Mouse (Mus musculus) heart, postnatal 36 days (tissue): ENCODE measurements around the gene Hist1h3e. TPM values are rescaled to one million over a fixed set of nuclear protein-coding genes. Genes with fewer than 3 reads are reported as not detected.
"Not testable (repeated sequence)": the region's sequence is repeated elsewhere in the genome, so short reads cannot be mapped to it uniquely, and the experiment has no call there.

ENCODE experiments used
- DNase-seq, 2 experiments: peaks; one replicate each; pipeline ENCODE4 v3.0.0; 2021 to 2022
- intact Hi-C: fragments of 180-260 bp; cut with DNase I; formaldehyde crosslinking; loops from one replicate; pipeline ENCODE4 v1.15.1; 2025
- total RNA-seq, 2 experiments: library from RNA; stranded (reverse); gene quantifications; 2 replicates each; pipeline ENCODE4 v1.2.3; 2021

Hist1h3e gene
- total RNA-seq, 2 experiments from 2014 or later, result 21.4 to 23.8 TPM

- intact Hi-C loops, result loop anchor here (1.0 to 10.0 kb wide), 5 partner anchors 38 to 1870 kb away; partner anchors contain the start of genes Hist1h1b, Hist1h1c, Hist1h1e and Hist1h2ai
Measured at GRCm38 (mm10) chr13:23585029-23585441, 22.9 kb upstream of the Hist1h3e start.

GRCm38 (mm10) chr13:23584331-23584730 is 22.2 kb upstream of the Hist1h3e start:
- no peak for DNase-seq
- intact Hi-C loops, result loop anchor here (2.0 to 10.0 kb wide), 8 partner anchors 38 to 1870 kb away; partner anchors contain the start of genes Hist1h1b, Hist1h1e, Hist1h1t and Hist1h2ac

More at GRCm38 (mm10) chr13:23585029-23585441, 22.9 kb upstream of the Hist1h3e start:
- peak; percentile 73 to 80 for DNase-seq

DNA sequence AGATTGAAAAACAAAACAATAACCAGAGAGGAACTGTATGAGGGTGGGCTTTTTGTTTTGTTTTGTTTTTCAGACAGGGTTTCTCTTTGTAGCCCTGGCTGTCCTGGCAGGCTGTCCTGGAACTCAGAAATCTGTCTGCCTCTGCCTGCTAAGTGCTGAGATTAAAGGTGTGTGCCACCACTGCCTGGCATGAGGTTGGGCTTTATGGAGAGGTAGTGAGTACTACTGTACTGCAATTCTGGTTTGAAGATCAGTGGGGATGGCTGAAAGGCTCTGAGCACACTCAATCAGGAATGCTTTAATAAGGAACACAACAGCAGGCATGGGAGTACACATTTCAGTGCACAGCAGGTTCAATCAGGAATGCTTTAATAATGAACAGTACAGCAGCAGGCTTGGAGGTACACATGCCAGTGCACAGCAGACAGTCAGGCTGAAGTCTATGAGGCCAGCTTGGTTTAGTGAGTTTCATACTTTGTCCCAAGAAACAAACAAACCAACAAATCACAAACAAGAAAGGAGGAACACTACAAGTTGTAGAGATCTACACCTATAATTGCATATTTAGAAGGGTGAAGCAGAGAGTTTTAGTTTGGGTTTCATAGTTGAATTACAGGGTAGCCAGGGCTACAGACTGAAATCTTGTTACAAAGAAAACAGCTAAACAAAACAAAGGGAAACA is 21.4 kb upstream of the Hist1h3e start:
- intact Hi-C loops, result loop anchor here (2.0 to 10.0 kb wide), 8 partner anchors 39 to 1869 kb away; partner anchors contain the start of genes Hist1h1b, Hist1h1e, Hist1h1t and Hist1h2ac
- no peak for DNase-seq

DNA sequence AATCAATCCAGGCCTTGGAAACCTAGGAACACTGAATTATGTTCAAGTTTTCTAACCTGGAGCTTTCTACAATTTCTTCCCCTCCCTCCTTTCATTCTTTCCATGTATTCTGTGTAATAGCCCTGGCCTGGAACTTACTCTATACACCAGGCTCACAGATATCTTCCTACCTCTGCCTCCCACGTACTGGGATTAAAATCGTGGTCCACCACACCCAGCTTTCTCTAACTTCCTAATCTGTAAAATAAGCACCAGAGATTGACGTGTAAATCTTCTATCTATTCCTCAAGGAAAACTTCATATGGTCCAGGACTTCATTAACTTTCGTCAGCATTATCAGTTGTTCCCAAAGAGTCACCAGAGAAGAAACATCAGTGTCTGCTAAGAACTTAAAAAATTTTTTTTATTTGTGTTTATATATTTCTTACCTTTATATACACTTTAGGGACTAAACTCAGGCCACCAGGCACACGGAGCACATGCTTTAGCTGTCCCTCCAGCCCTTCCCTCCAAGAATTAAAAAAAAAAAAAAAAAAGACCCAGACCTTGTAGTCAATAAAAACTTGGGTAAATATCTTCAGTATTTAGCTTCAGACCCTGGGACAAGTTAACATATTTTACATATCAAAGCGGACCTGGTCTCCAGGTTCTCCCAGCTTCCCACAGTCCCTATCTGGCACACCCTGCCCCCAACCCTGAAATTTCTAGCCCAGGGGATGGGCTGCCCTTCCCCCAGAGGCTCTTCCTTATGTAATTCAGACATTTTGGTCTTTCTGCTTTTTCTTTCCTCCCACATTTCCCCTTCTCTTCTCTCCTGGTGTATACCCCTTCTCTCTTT is 20.3 kb upstream of the Hist1h3e start:
- intact Hi-C loops, result loop anchor here (5.0 to 10.0 kb wide), 7 partner anchors 50 to 1868 kb away; partner anchors contain the start of genes Hist1h1b, Hist1h1t, Hist1h2ac and Hist1h2af
- DNase-seq, result no peak

DNA sequence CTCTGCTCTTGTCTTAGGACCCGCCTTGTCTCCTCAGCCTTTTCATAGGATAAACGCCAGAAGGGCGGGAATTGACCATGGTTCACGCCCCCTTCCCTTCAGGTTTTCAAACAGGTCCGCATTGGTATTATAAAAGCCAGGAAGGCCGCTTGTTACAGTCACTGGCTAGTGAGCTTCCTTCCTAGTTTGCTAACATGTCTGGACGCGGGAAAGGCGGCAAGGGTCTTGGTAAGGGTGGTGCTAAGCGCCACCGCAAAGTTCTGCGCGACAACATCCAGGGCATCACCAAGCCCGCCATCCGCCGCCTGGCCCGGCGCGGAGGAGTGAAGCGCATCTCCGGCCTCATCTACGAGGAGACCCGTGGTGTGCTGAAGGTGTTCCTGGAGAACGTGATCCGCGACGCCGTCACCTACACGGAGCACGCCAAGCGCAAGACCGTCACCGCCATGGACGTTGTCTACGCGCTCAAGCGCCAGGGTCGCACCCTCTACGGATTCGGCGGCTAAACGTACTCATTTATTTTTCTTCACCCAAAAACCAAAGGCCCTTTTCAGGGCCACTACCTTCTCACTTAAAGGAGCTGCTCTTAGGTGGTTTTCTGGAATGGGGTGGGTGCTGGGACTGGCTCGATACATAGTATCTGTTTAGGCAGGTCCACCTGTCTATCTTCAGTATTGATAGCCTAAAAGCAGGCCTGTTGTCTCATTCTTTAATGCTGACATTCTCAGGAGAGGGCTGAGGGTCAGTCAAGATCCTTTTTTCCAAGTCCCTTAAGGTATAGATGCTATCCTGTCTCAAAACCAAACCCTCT is 19.4 kb upstream of the Hist1h3e start, which contains the start of gene Hist1h4d:
Gene Hist1h4d, plus strand, starts transcription at position 191 of the 811 bp plus-strand sequence.
- peak; percentile 97 to 98 for DNase-seq
- intact Hi-C loops, result loop anchor here (5.0 to 10.0 kb wide), 7 partner anchors 49 to 1867 kb away; partner anchors contain the start of genes Hist1h1b, Hist1h1t, Hist1h2ac and Hist1h2af

DNA sequence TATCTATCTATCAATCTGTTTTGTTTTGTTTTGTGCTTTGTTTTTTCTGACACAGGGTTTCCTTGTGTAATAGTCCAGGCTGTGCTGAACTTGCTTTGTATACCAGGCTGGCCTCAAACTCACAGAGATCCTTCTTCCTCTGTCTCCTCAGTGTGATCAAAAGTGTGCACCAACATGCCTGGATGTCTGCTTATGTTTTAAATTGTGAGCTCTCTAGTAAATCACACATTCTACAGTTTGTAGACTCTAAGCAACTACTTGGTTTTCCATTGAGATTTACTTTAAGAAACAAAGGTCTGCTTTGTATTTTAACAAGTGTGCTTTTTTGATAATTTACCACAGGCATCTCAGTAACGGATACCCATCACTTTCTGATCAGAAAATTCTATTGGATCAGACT is 15.7 kb upstream of the Hist1h3e start:
- intact Hi-C loops, result no loop called here
- DNase-seq, result no peak

DNA sequence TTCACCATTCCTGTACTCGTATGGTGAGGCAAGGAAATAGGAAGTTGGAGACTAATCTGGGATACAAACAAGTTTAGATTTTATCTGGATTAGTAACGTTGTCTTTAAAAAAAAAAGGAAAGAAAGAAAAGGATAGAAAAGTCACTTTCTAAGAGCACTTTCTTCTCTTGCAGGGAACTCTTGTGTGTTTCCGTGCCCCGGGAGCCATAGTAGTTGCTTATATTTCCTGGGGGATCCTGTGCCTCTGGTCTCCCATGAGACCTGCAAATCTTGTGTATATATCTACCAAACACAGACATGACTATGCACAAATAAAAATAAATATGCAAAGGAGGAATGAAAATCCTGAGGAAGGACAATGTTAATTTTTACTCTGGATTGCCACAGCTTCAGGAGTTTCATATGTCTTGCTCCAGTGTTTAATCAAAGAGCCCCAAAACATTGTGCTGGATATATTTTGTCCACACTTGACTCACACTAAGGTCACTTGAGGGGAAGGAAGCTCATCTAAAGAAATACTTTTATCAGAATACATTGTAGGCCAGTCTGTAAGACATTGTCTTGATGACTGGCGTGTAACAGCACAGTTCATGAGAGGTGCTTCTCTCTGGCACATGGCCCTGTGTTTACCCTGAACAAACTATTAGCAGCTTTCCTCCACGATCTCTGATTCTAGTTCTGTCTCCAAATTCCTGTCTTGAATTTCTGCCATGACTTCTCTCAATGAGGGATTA is 14.9 kb upstream of the Hist1h3e start:
- DNase-seq, result no peak

GRCm38 (mm10) chr13:23576351-23576881 is 14.2 kb upstream of the Hist1h3e start:
- intact Hi-C loops, result no loop called here
- no peak for DNase-seq

More for the DNA sequence above, 14.9 kb upstream of the Hist1h3e start:
- intact Hi-C loops, result no loop called here

- intact Hi-C loops, DNase-seq: not testable (repeated sequence)
Measured at GRCm38 (mm10) chr13:23575864-23576313, 13.7 kb upstream of the Hist1h3e start.

DNA sequence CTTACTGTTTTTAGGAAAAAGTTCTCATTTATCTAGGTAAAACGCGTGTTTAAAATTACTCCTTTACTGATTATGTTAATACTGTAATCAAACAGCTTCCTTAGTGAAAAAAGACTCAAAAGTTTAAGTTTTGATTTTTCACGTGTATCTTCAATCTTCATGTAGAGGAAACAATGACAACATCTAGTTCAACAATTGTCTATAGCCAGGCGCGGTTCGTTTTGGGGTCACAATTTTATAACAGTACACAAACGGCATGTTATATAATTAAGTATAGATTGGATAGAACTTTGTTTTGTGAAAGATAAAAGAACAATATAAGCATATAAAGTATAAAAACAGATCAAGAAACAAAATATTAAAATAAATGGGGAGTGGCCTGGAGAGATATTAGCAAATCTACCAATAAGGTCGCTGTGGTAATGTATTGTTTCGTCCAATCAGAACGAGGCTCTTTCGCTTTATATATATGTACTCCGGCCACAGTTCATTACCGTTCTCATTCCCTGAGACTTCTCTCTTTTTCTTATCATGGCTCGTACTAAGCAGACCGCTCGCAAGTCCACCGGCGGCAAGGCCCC is 13.2 kb upstream of the Hist1h3e start, which contains the start of gene Hist1h3d:
Gene Hist1h3d, plus strand, starts transcription at position 493 of the 581 bp plus-strand sequence.
- peak in 1 of 2 experiments; percentile 55 for DNase-seq
- intact Hi-C loops, result no loop called here

DNA sequence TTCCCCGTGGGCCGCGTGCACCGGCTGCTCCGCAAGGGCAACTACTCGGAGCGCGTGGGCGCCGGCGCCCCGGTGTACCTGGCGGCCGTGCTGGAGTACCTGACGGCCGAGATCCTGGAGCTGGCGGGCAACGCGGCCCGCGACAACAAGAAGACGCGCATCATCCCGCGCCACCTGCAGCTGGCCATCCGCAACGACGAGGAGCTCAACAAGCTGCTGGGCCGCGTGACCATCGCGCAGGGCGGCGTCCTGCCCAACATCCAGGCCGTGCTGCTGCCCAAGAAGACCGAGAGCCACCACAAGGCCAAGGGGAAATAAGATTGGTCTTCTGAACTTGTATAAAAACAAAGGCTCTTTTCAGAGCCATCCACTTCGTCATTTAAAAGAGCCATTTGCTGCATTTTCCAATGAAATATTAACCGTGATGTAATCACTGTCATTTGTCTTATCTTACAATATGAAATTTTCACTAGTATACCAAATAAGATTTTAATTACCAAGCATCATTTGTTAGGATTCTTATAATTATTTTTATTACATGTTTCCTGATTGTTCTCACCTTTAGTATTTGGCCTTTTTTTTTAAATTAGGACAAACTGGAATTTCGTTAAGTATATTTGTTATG is 12.5 kb upstream of the Hist1h3e start:
- intact Hi-C loops, DNase-seq: not testable (repeated sequence)

DNA sequence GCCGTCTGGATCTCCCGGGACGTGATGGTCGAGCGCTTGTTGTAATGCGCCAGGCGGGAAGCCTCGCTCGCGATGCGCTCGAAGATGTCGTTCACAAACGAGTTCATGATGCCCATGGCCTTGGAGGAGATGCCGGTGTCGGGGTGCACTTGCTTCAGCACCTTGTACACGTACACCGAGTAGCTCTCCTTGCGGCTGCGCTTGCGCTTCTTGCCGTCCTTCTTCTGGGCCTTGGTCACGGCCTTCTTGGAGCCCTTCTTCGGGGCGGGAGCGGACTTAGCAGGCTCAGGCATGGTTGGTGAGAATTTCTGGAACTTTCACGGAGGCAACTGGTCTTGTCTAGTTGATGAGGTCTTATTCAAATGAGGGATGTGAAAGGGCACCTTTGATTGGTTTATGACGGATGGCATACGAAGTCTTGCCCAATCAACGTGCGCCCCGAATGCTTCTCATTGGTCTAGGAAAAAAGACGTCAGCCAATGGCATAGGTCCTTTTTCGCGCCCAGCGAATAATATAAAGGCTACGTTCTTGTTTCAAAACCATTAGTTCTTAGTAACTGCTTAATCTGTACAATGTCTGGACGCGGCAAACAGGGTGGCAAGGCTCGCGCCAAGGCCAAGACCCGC is 11.8 kb upstream of the Hist1h3e start, which contains the start of the genes Hist1h2bf and Hist1h2ad:
Gene Hist1h2bf, minus strand, starts transcription at position 299 of the 627 bp plus-strand sequence.
Gene Hist1h2ad, plus strand, starts transcription at position 484 of the 627 bp plus-strand sequence.
- DNase-seq, result peak; percentile 77 to 82
- intact Hi-C loops, result not testable (repeated sequence)

GRCm38 (mm10) chr13:23573034-23573897 is 11.1 kb upstream of the Hist1h3e start:
- intact Hi-C loops, DNase-seq: not testable (repeated sequence)

DNA sequence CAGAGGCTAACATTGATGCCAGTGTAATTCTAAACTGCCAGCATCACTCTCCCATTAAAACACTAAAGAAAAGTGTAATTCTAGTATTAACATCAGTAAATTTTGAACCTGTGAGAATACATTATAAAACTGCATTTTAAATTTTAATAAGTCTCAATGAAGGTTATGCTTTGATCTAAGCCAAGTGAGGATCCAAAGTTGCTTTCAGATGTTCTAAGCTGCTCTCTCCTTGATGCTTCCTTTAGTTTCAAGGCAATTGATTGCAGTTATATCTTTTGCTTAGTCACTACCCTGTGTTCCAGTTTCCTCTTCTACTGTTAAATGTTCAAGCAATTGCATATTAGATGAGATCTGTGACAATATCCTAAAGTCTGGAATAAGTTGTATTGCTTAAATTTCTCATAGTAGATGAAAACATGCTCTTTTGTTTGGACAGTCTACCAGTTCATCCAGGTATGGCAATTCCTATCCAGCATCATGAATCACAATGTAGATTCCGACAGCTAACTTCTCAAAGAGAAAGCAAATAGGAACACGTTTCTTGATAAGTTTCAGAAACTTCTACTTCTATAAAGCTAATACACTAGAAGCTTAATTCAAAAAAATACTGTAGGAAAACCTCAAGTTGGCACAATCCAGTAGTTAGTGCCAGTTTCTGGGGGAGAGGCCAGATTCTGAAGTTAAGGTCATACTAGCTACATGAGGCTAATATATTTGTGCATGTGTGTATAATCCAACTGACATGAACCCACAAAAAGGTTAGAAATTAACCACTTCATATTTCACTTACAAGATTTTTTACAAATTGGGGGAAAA is 10.3 kb upstream of the Hist1h3e start:
- DNase-seq, result no peak
- intact Hi-C loops, result no loop called here

DNA sequence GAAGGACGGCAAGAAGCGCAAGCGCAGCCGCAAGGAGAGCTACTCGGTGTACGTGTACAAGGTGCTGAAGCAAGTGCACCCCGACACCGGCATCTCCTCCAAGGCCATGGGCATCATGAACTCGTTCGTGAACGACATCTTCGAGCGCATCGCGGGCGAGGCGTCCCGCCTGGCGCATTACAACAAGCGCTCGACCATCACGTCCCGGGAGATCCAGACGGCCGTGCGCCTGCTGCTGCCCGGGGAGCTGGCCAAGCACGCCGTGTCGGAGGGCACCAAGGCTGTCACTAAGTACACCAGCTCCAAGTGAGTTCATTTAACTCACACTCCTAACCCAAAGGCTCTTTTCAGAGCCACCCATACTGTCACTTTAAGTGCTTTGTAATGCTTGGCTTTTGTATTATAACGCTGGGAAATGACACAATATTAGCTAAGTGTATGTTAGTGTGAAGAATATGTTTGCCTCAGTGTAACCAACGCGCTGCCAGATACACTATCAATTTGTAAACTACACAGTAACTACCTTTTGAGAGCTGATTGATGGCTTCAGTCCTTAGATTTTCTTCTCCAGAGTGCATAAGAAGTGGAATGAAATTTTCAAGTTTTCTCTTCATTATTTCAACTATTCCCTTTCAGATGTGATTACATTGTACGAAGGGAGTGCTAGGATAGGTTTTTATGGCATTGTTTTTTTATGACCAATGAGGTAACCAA is 9.5 kb upstream of the Hist1h3e start:
- DNase-seq, intact Hi-C loops: not testable (repeated sequence)
